Mouse (Mus musculus): ENCODE measurements around the gene Wdr20rt.

DNA sequence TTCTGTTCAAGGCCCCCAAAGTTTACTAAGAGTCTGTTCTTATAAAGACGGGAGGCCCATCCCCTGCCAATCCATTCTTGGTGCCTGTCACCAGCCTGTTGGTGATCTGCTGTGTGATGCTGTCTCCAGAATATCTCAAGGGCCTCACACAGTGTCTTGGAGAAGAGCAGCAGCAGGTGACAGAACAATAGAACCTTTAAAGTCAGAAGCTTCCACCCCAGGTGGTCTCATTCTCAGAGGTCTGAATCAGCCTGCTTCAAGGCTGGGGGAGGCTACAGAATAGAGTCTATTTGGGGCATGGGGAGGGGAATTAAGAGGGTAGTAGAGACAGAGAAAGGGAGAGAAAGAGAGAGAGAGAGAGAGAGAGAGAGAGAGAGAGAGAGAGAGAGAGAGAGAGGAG, 18.9 kb upstream of the Wdr20rt start:
- no peak for TF ChIP-seq CTCF (IDR thresholded peaks at IDR 0.05; ENCODE audit: extremely low read depth, insufficient read depth, low read length)
- no peak for TF ChIP-seq POLR2A (IDR thresholded peaks at IDR 0.05; ENCODE audit: extremely low read depth, insufficient read depth, low read length)

Measured in cortical plate, adult 2 months (tissue).